Mouse (Mus musculus): Measurements from ENCODE around the gene Klhl18.

GRCm38 (mm10) chr9:110478639-110479038, 2.1 kb upstream of the Klhl18 start:
- TF ChIP-seq CTCF (IDR thresholded peaks at IDR 0.05; ENCODE audit: borderline replicate concordance, insufficient read depth, low read length): no peak
- no peak for TF ChIP-seq POLR2A (IDR thresholded peaks at IDR 0.05; ENCODE audit: low read depth, low read length)

All from embryonic fibroblast, embryonic 13.5 days (primary cell).